Mouse (Mus musculus): ENCODE data around the gene Auts2. TPM values are rescaled to one million over a fixed set of nuclear protein-coding genes. Genes with fewer than 3 reads are reported as not detected.

The Auts2 gene
- polyA plus RNA-seq, 1 experiment from 2014 or later, result 80.6 TPM

DNA sequence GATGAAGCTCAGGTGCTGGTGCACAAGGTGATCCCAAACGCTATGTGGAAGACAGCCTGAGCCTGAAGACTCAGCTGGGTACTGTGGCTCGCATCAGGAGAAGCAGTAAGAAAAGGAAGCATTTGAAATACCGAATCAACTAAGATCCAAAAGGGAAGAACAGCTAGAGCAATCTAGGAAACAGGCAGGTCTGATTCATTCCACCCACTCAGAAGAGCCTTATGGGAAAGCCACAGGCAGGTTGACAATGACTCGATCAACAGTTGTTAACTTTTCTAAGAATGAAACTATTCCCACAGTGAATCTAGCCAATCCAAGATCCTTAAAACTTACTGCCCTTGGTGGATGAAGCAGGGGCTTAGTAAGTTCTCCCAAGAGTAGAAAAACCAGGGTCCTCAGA is 243.4 kb downstream of the Auts2 start:
- Histone ChIP-seq H3K36me3 (no peaks in the 10 kb centered on the region), H3K9ac (replicated peaks) (no peak overlapping the region), H3K4me2 (replicated peaks) (no peak overlapping the region), H3K4me1 (peaks cover 39% of the 10 kb centered on the region), H3K27ac (replicated peaks) (no peak overlapping the region), H3K4me3 (no peak overlapping the region), H3K9me3 (no peaks in the 10 kb centered on the region), H3K27me3 (no peaks in the 10 kb centered on the region)
- ATAC-seq (ENCODE audit: low FRiP score, low read depth), result no peak
- 80% methylated on average over 4 of the region's 4 CpGs for WGBS

DNA sequence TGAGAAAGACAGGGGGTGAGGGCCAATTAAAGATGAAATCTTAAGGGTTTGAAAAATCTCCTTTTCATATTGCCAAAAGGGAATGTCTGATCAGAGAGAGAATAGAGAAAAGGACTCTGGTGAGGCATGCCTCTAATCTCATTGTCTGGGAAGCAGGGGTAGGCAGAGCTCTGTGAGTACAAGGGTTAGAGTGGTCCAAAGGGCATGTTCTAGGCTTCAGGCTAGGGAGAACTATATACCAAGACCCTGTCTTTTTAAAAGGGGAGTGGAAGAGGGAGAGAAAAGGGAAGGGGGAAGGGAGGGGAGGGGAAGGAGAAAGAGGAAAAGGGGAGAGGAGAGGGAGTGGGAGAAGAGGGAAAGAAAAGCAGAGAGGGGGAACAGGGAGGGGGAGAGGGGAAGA is 244.1 kb downstream of the Auts2 start:
- H3K27me3 ChIP-seq, result no peaks in the 10 kb centered on the region
- no peak for ATAC-seq (ENCODE audit: low FRiP score, low read depth)
- H3K4me2 ChIP-seq (replicated peaks), result no peak overlapping the region
- H3K9ac ChIP-seq (replicated peaks), result no peak overlapping the region
- peaks cover 39% of the 10 kb centered on the region for H3K4me1 ChIP-seq
- no peaks in the 10 kb centered on the region for H3K9me3 ChIP-seq
- no peak overlapping the region for H3K4me3 ChIP-seq
- H3K36me3 ChIP-seq, result no peaks in the 10 kb centered on the region
- no peak overlapping the region for H3K27ac ChIP-seq (replicated peaks)

DNA sequence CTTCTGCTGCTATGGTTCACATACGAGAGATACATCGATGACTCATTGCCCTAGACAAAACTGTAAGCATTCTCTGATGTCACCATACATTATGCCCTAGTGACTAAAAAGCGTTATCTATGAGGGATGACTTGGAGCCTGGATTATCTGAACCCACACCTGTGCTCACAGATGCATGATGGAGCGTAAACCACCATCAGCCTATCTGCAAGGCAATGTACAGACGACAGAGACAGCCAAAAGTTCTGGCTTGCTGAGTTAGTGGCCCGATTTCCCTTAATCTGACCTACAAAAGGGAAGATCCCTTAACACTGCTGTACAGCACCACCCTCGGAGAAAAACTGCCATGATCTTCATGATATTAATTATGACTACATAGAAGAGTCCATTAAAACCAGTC is 245.8 kb downstream of the Auts2 start:
- Histone ChIP-seq H3K27ac (replicated peaks) (no peak overlapping the region), H3K36me3 (no peaks in the 10 kb centered on the region), H3K4me3 (no peak overlapping the region), H3K9me3 (no peaks in the 10 kb centered on the region), H3K4me1 (peaks cover 47% of the 10 kb centered on the region), H3K27me3 (no peaks in the 10 kb centered on the region), H3K9ac (replicated peaks) (no peak overlapping the region), H3K4me2 (replicated peaks) (no peak overlapping the region)
- no peak for ATAC-seq (ENCODE audit: low FRiP score, low read depth)
- WGBS, result 94% methylated on average over 7 of the region's 7 CpGs

DNA sequence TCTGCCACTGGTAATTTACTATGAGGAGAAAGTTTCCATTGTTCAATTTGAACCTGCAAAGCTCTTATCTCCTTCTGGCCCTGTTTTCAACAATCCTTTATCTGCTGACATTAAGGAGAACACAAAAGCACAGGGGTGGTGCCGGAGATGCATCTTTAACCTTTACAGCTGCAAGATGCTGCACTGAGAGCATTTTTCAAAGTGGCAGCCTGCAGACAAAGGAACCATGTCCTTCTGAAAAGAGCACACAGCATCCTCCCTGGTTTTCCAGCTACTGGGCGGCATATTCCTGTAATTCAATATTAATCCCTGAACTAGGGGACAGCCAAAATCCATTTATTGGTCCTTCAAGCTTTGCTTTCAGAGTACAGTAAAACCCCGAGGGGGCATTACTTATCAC is 248.7 kb downstream of the Auts2 start:
- H3K27ac ChIP-seq (replicated peaks), result no peak overlapping the region

GRCm38 (mm10) chr5:132292932-132293331 is 250.2 kb downstream of the Auts2 start:
- H3K9me3 ChIP-seq, result no peaks in the 10 kb centered on the region
- no peak for ATAC-seq (ENCODE audit: low FRiP score, low read depth)
- no peaks in the 10 kb centered on the region for H3K27me3 ChIP-seq
- no peak overlapping the region for H3K27ac ChIP-seq (replicated peaks)
- no peaks in the 10 kb centered on the region for H3K36me3 ChIP-seq
- H3K9ac ChIP-seq (replicated peaks), result no peak overlapping the region
- H3K4me1 ChIP-seq, result peaks cover 57% of the 10 kb centered on the region
- WGBS, result 81% methylated on average over 2 of the region's 2 CpGs
- H3K4me3 ChIP-seq, result no peak overlapping the region
- no peak overlapping the region for H3K4me2 ChIP-seq (replicated peaks)

More for the DNA sequence above, 248.7 kb downstream of the Auts2 start:
- H3K27me3 ChIP-seq, result no peaks in the 10 kb centered on the region
- no peak for ATAC-seq (ENCODE audit: low FRiP score, low read depth)
- H3K4me3 ChIP-seq, result no peak overlapping the region
- no peaks in the 10 kb centered on the region for H3K9me3 ChIP-seq
- peaks cover 63% of the 10 kb centered on the region for H3K4me1 ChIP-seq
- no peak overlapping the region for H3K9ac ChIP-seq (replicated peaks)
- WGBS, result 10% methylated on average over 3 of the region's 3 CpGs
- no peak overlapping the region for H3K4me2 ChIP-seq (replicated peaks)
- no peaks in the 10 kb centered on the region for H3K36me3 ChIP-seq

DNA sequence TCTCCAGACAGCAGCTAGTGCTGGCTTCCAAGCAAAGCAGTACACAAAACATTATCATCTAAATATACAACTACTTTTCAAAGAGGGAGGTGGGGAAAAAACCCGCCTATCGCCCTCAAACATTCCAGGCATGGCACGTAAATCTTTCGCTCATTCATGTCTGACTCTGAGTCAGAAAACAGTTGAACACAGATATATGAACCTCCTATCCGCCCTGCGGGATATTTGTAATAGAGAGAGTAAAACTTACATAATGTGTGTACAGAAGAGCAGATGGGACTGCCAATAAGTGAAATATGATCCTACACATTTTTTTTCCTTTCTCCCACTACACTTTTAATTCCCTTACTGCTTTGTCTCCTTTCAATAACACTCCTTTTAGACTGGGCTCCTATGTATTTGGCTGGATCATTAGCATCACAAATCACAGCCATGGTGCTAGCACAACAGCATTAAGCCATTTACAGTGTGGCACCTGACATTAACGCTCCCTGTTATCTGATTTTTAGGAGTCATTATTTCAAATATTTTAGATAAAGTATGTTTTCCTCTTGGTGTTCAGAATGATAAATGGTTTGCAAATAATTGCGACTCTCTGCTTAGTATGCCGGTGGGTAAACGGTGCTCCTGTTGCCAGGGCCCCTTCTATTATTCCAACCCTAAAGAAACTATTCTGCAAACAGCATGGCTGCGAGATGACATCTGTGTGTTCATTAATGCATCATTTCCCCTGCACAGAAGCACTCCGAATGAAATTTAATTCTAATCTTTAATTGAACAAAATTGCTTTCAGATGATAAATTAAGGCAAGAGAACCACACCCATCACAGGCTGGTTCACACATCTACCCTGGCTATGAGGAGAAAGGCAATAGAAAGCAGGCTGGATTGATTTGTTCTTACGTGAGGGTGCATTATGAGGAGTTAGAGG is 252.3 kb downstream of the Auts2 start:
- Histone ChIP-seq H3K9ac (replicated peaks) (no peak overlapping the region; the same call in 1 of the 2 replicates), H3K4me3 (no peak overlapping the region), H3K27me3 (no peaks in the 10 kb centered on the region), H3K9me3 (no peaks in the 10 kb centered on the region), H3K27ac (replicated peaks) (peak overlapping the region; percentile 54), H3K36me3 (no peaks in the 10 kb centered on the region), H3K4me1 (peaks cover 55% of the 10 kb centered on the region), H3K4me2 (replicated peaks) (peak overlapping the region; percentile 42)
- WGBS, result 28% methylated on average over 13 of the region's 13 CpGs
- ATAC-seq (ENCODE audit: low FRiP score, low read depth), result peak; percentile 82; the same call in 1 of the 2 replicates

DNA sequence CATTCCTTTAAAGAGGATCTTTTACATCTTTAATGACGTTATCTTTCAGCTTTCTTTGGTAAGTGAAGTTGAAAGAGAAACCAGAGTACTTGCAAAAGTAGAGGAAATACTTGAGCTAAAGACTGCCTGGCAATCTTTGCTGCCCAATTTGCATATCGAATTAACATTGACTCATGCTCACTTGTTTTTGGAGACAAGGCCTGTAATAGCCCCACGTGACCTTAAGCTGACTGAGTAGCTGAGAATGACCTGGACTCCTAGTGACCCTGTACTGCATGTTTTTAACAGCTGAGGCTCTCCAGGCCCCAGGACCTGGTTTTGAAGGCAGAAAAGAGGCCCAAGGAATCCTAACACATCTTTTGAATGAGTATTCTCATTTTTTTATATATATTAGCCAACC is 259.4 kb downstream of the Auts2 start:
- WGBS, result 77% methylated on average over 3 of the region's 3 CpGs

DNA sequence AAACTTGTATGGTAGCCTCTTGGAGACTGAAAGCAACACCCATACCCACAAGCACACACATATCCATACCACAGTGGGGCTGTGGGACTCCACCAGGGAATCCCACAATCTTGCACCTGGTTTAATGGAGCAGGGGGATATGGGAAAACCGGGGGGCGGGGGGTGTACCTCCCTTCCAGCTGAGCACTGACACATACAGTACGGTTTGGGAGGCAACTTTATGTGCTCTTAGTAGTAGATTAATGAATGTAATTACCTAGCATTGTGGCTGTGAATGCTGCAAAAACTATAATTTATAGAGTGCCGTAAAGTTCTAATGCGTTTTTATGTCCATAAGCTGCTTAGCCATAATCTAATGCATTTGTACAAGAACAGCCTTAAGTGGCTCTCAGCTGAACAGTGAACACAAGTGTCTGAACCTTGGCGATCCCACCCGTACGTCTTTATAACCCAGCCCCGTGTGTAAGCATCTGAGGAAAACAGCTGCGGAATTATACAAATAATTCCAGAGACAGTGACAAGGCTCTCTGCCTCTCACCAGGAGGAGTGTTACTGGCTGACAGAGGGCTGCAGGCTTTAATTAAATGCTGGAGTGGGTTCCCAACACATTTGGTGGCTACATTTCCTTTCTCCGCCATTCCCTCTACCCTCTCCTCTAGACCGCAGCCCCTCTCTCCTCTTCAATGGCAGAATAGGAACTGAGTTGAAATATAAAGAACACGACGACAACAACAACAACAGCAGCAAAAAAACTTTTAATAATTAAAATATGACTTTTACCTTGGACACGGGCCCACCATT is 268.8 kb downstream of the Auts2 start:
- Histone ChIP-seq H3K27me3 (peaks cover 27% of the 10 kb centered on the region), H3K4me1 (peaks cover 28% of the 10 kb centered on the region), H3K9me3 (no peaks in the 10 kb centered on the region), H3K9ac (replicated peaks) (no peak overlapping the region), H3K27ac (replicated peaks) (no peak overlapping the region), H3K4me3 (no peak overlapping the region), H3K4me2 (replicated peaks) (no peak overlapping the region), H3K36me3 (no peaks in the 10 kb centered on the region)
- no peak for ATAC-seq (ENCODE audit: low FRiP score, low read depth)
- 74% methylated on average over 15 of the region's 15 CpGs for WGBS

More for the DNA sequence above, 259.4 kb downstream of the Auts2 start:
- Histone ChIP-seq H3K9ac (replicated peaks) (no peak overlapping the region), H3K4me2 (replicated peaks) (no peak overlapping the region), H3K4me3 (no peak overlapping the region), H3K36me3 (no peaks in the 10 kb centered on the region), H3K27ac (replicated peaks) (no peak overlapping the region), H3K27me3 (no peaks in the 10 kb centered on the region), H3K9me3 (no peaks in the 10 kb centered on the region), H3K4me1 (0 out of 2 replicates have a peak, but pooled peaks cover 2% of the 10 kb centered on the region)
- no peak for ATAC-seq (ENCODE audit: low FRiP score, low read depth)

GRCm38 (mm10) chr5:132272132-132272531 is 271.0 kb downstream of the Auts2 start:
- no peak for ATAC-seq (ENCODE audit: low FRiP score, low read depth)
- Histone ChIP-seq H3K27ac (replicated peaks) (no peak overlapping the region), H3K4me3 (no peak overlapping the region), H3K27me3 (peaks cover 30% of the 10 kb centered on the region), H3K4me1 (peaks cover 42% of the 10 kb centered on the region), H3K9me3 (no peaks in the 10 kb centered on the region), H3K36me3 (no peaks in the 10 kb centered on the region), H3K9ac (replicated peaks) (no peak overlapping the region), H3K4me2 (replicated peaks) (no peak overlapping the region)
- WGBS, result 70% methylated on average over 4 of the region's 4 CpGs

DNA sequence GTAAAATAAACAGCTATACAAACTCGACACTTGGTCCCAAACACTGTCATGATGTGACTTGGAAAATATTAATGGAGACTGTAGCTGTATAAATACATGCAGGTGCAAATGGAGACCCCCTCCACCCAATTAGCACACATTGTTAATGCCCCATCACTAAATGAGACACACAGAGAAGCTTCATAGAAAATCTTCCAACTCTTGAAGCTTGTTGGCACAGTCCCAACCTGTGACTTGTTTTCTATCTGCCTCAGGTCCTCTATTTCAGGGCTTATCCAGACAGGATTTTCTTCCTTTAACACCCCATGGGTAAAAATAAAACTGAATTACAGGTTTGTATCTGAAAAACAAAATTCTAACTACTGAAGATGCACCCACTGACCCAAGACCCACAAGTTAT is 272.2 kb downstream of the Auts2 start:
- H3K9me3 ChIP-seq, result no peaks in the 10 kb centered on the region
- ATAC-seq (ENCODE audit: low FRiP score, low read depth), result no peak
- H3K36me3 ChIP-seq, result no peaks in the 10 kb centered on the region
- no peak overlapping the region for H3K4me2 ChIP-seq (replicated peaks)
- no peak overlapping the region for H3K9ac ChIP-seq (replicated peaks)
- peaks cover 39% of the 10 kb centered on the region for H3K27me3 ChIP-seq
- peaks cover 42% of the 10 kb centered on the region for H3K4me1 ChIP-seq
- 92% methylated on average over 1 of the region's 1 CpGs for WGBS
- no peak overlapping the region for H3K4me3 ChIP-seq
- no peak overlapping the region for H3K27ac ChIP-seq (replicated peaks)

DNA sequence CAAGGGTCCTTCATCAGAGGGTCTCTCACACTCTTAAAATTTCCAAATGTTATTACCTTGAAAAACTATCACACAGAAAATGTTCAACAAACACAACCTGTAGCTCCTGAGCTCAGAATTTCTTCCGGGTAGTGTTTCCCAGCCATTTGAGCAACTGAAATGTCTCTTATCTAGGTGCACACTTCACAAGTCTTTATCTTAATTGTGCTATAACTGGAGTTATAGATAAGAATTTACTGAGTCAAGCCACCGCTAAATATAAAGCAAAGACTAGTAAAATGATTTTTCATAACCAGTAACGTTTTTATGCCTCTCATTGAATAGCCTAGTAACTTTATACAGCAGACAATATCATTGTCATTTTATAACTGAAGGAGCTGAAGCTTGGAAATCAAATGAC is 273.1 kb downstream of the Auts2 start:
- Histone ChIP-seq H3K4me2 (replicated peaks) (no peak overlapping the region), H3K9ac (replicated peaks) (no peak overlapping the region), H3K27me3 (peaks cover 47% of the 10 kb centered on the region), H3K36me3 (no peaks in the 10 kb centered on the region), H3K27ac (replicated peaks) (no peak overlapping the region), H3K4me3 (no peak overlapping the region), H3K9me3 (no peaks in the 10 kb centered on the region), H3K4me1 (peaks cover 47% of the 10 kb centered on the region)
- ATAC-seq (ENCODE audit: low FRiP score, low read depth), result no peak
- 89% methylated on average over 3 of the region's 3 CpGs for WGBS

GRCm38 (mm10) chr5:132268351-132268967 is 274.7 kb downstream of the Auts2 start:
- Histone ChIP-seq H3K27ac (replicated peaks) (no peak overlapping the region), H3K4me3 (no peak overlapping the region), H3K9me3 (no peaks in the 10 kb centered on the region), H3K9ac (replicated peaks) (no peak overlapping the region), H3K4me2 (replicated peaks) (no peak overlapping the region), H3K36me3 (no peaks in the 10 kb centered on the region), H3K27me3 (peaks cover 56% of the 10 kb centered on the region), H3K4me1 (peaks cover 48% of the 10 kb centered on the region)
- 28% methylated on average over 6 of the region's 6 CpGs for WGBS
- ATAC-seq (ENCODE audit: low FRiP score, low read depth), result peak; percentile 71; the same call in 1 of the 2 replicates
